8 mouse cellular contexts compared by ENCODE assay signal in the genomic region with DNA sequence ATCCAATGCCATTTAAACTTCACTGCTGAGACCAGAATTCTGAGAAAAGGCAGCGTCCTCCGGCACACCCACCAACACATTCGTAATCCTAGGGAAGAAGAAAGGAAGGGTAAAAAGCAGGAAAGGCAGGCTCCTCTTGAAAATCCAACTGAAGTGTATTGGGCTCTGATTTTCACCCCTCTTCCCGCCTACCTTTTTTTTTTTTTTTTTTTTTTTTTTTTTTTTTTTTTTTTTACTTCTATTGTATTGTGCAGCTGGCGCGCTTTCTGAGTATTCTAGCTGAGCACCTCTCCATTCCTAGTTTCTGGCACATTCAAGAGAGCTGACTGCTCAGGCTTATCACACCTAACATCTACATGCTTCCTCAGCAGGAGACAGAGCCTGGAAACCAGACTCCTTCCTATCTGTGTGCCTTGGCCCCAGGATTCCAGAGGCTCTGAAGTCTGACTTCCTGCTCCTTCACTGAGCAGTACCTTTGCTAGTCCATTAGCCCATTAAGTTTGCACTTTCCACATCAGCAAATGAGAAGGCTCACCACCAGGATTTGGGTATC. TPM values are rescaled to one million over a fixed set of nuclear protein-coding genes. Genes with fewer than 3 reads are reported as not detected.
DNase-seq lines count a peak whose midpoint lies in the region; ATAC-seq and TF ChIP-seq lines count a peak whose summit lies in the region.

No protein-coding gene starts in this region.

- no peaks in the 10 kb centered on the region for H3K36me3 ChIP-seq in forebrain, embryonic 15.5 days
- H3K36me3 ChIP-seq in intestine, embryonic 14.5 days (ENCODE audit: control insufficient read depth, insufficient read depth, low read length): no peaks in the 10 kb centered on the region

- WGBS in cerebellum, adult 2 months: 9% methylated on average over 6 of the region's 6 CpGs
- 3% methylated on average over 6 of the region's 6 CpGs for WGBS in forebrain, embryonic 15.5 days
- WGBS in intestine, embryonic 14.5 days: 13% methylated on average over 6 of the region's 6 CpGs

- TF ChIP-seq CTCF in cerebellum, adult 2 months (IDR thresholded peaks at IDR 0.05; ENCODE audit: borderline replicate concordance, insufficient read depth, low read depth, low read length): no peak

- no peak for DNase-seq in cerebellum, adult 2 months
- DNase-seq in cerebellum, adult 11 months: no peak
- DNase-seq in ES-CJ7 (ENCODE audit: low read depth, low spot score): peak; percentile 14
- peak; percentile 51 for DNase-seq in intestine, embryonic 14.5 days (ENCODE audit: low spot score)
- DNase-seq in neural tube, embryonic 10.5 days (ENCODE audit: extremely low spot score, low spot score): peak; percentile 40
- no peak for DNase-seq in natural killer cell, adult 2 months (ENCODE audit: low spot score in 2 of 2)
- no peak for DNase-seq in right cerebral cortex, adult 18-20 months

- H3K27me3 ChIP-seq in cerebellum, adult 2 months (ENCODE audit: control insufficient read depth, insufficient read depth, low read length): no peaks in the 10 kb centered on the region; the same call in 1 of the 2 replicates
- no peaks in the 10 kb centered on the region for H3K27me3 ChIP-seq in forebrain, embryonic 15.5 days
- H3K27me3 ChIP-seq in intestine, embryonic 14.5 days (replicated peaks; ENCODE audit: control insufficient read depth, insufficient read depth, low read length): peaks cover 7% of the 10 kb centered on the region; the same call in 1 of the 2 replicates

- H3K9me3 ChIP-seq in forebrain, embryonic 15.5 days: no peaks in the 10 kb centered on the region
- H3K9me3 ChIP-seq in intestine, embryonic 14.5 days (ENCODE audit: control insufficient read depth, low read length): no peaks in the 10 kb centered on the region

- peak overlapping the region; percentile 89 for H3K9ac ChIP-seq in forebrain, embryonic 15.5 days (replicated peaks)
- peak overlapping the region; percentile 23; the same call in 1 of the 2 replicates for H3K9ac ChIP-seq in intestine, embryonic 14.5 days (ENCODE audit: low read length)

- H3K4me1 ChIP-seq in cerebellum, adult 2 months (ENCODE audit: control insufficient read depth, insufficient read depth, low read length): no peaks in the 10 kb centered on the region
- H3K4me1 ChIP-seq in forebrain, embryonic 15.5 days: peaks cover 17% of the 10 kb centered on the region
- no peaks in the 10 kb centered on the region; the same call in 1 of the 2 replicates for H3K4me1 ChIP-seq in intestine, embryonic 14.5 days (replicated peaks; ENCODE audit: control insufficient read depth, insufficient read depth, low read length)

- TF ChIP-seq POLR2A in cerebellum, adult 2 months (IDR thresholded peaks at IDR 0.05; ENCODE audit: borderline replicate concordance, insufficient read depth, low read length): no peak

- H3K27ac ChIP-seq in cerebellum, adult 2 months (ENCODE audit: insufficient read depth, low read length): no peak overlapping the region
- H3K27ac ChIP-seq in forebrain, embryonic 15.5 days (replicated peaks): peak overlapping the region; percentile 93
- no peak overlapping the region for H3K27ac ChIP-seq in intestine, embryonic 14.5 days (ENCODE audit: low read depth)

- H3K4me2 ChIP-seq in forebrain, embryonic 15.5 days (replicated peaks): peak overlapping the region; percentile 92
- peak overlapping the region; percentile 77 for H3K4me2 ChIP-seq in intestine, embryonic 14.5 days (ENCODE audit: low read length)

- ATAC-seq in forebrain, embryonic 15.5 days (replicated peaks): no peak
- ATAC-seq in intestine, embryonic 14.5 days (replicated peaks; ENCODE audit: low FRiP score, low TSS enrichment, low read depth): no peak

- H3K4me3 ChIP-seq in cerebellum, adult 2 months (replicated peaks; ENCODE audit: insufficient read depth, low read depth, low read length): peak overlapping the region; percentile 58
- peak overlapping the region; percentile 90 for H3K4me3 ChIP-seq in forebrain, embryonic 15.5 days
- H3K4me3 ChIP-seq in intestine, embryonic 14.5 days (ENCODE audit: low read depth, low read length): peak overlapping the region; percentile 61

RNA-seq across cellular contexts. Expression of gene St8sia4, which starts 1.0 kb away (rescaled TPM):
- 3.0 and 3.3 TPM in 2 replicates for polyA plus RNA-seq in cerebellum, adult 2 months (2012; rRNA removed)
- 32.0 and 34.1 TPM in 2 replicates for polyA plus RNA-seq in forebrain, embryonic 15.5 days (2015; fragmentation: Nextera tagmentation; extraction: Ambion mirVana)
- polyA plus RNA-seq in intestine, embryonic 14.5 days (2014; fragmentation: Nextera tagmentation; extraction: Ambion mirVana): 4.4 and 4.7 TPM in 2 replicates

Comparison
In these comparisons a context has a peak if more than half of its experiments do, and no peak if none do; other contexts are left out.
1. DNase-seq: peak in ES-CJ7 (single experiment), intestine, embryonic 14.5 days (single experiment) and neural tube, embryonic 10.5 days (single experiment); none in cerebellum, adult 2 months (0 of 2), cerebellum, adult 11 months (single experiment), natural killer cell, adult 2 months (0 of 2) and right cerebral cortex, adult 18-20 months (single experiment).
2. Peak in every context shown above with its lines, with median percentiles within 50 percentile points of each other: H3K4me3 ChIP-seq.